Comparison of ENCODE assay signal across 9 mouse cellular contexts in the genomic region with DNA sequence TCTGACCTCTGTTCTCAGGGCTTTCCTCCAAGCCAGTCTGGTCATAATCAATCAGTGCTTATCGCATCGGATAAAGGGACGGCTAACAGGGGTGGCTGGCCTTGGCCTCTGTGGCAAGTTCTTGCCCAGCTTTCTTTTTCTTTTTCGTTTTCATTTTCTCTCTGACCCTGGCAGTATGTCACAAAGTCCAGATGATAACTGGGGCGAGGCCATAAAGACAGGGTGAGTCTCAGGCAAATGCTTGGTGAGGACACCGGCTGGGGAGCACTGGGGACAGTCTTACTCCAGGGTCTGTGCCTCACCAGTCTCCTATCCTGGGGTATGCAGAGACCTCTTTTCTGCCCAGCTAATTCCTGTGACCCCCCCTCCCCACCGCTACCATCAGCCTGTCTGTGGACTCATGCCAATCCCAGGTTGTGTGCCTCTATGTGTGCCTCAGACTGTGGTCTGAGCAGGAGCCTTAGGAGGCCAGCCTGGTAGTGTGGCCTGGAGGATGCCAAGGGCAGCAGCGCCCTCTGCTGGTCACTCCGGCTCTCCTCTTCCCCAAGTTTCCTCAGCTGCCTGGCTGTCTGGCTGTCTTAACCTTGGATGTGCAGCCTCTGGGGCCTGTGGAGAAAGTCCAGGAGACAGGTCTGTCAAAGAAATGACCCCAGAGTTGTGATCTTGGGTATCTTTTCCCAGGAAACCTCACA. TPM values are rescaled to one million over a fixed set of nuclear protein-coding genes. Genes with fewer than 3 reads are reported as not detected.
DNase-seq lines count a peak whose midpoint lies in the region; ATAC-seq and TF ChIP-seq lines count a peak whose summit lies in the region.
"Had no signal": no experiment of that assay in that cellular context is flagged by ENCODE, and none has a peak within 500 bp of the region (broad histone marks: within the 10 kb centered on the region; RNA-seq: fewer than 3 reads in every experiment).

No protein-coding gene starts in this region.

- H3K27me3 ChIP-seq in forebrain, embryonic 13.5 days, result peaks cover 8% of the 10 kb centered on the region
- H3K27me3 ChIP-seq in liver, postnatal 0 days (ENCODE audit: insufficient read depth, low read length), result no peaks in the 10 kb centered on the region
- H3K27me3 ChIP-seq in neural tube, embryonic 15.5 days (replicated peaks), result peaks cover 5% of the 10 kb centered on the region
- no peaks in the 10 kb centered on the region for H3K27me3 ChIP-seq in testis, adult 2 months (ENCODE audit: control insufficient read depth, insufficient read depth, low read length)

- WGBS in forebrain, embryonic 13.5 days, result 53% methylated on average over 9 of the region's 9 CpGs
- WGBS in liver, postnatal 0 days (ENCODE audit: insufficient replicate concordance), result 46% methylated on average over 9 of the region's 9 CpGs
- WGBS in neural tube, embryonic 15.5 days, result 53% methylated on average over 9 of the region's 9 CpGs

- peak; percentile 70; the same call in 1 of the 2 replicates for ATAC-seq in forebrain, embryonic 13.5 days
- peak; percentile 61 for ATAC-seq in liver, postnatal 0 days
- ATAC-seq in neural tube, embryonic 15.5 days (ENCODE audit: low FRiP score), result peak; percentile 76

- TF ChIP-seq POLR2A in testis, adult 2 months (IDR thresholded peaks at IDR 0.05; ENCODE audit: control insufficient read depth, low read depth, low read length), result no peak

- TF ChIP-seq EP300 in liver, postnatal 0 days (IDR thresholded peaks at IDR 0.05; ENCODE audit: low read depth), result no peak

- no peaks in the 10 kb centered on the region for H3K36me3 ChIP-seq in forebrain, embryonic 13.5 days (ENCODE audit: poor library complexity, severe bottlenecking)
- no peaks in the 10 kb centered on the region for H3K36me3 ChIP-seq in liver, postnatal 0 days (replicated peaks; ENCODE audit: insufficient read depth, low read length)
- H3K36me3 ChIP-seq in neural tube, embryonic 15.5 days, result no peaks in the 10 kb centered on the region
- H3K36me3 ChIP-seq in testis, adult 2 months (ENCODE audit: control insufficient read depth, insufficient read depth, low read length), result no peaks in the 10 kb centered on the region
- H3K36me3 ChIP-seq: embryonic facial prominence, embryonic 15.5 days had no signal

- DNase-seq in CD8-positive naive resting alpha-beta T cell, adult 2 months (ENCODE audit: low read depth in 2 of 2, low spot score in 2 of 2), result peak; percentile 51 to 64
- DNase-seq in c-Kit-positive CD71-positive TER-119-negative erythroid progenitor cells, embryonic 14.5 days (ENCODE audit: low read depth), result peak; percentile 31
- DNase-seq in heart, postnatal 14 days, result peak; percentile 89 to 92
- peak; percentile 92 to 93 for DNase-seq in kidney, postnatal 4 days
- peak; percentile 89 for DNase-seq in liver, postnatal 0 days

- H3K9ac ChIP-seq in forebrain, embryonic 13.5 days, result no peak overlapping the region
- no peak overlapping the region for H3K9ac ChIP-seq in liver, postnatal 0 days (replicated peaks)
- no peak overlapping the region for H3K9ac ChIP-seq in neural tube, embryonic 15.5 days (replicated peaks)
- H3K9ac ChIP-seq: embryonic facial prominence, embryonic 15.5 days had no signal

- 0 out of 2 replicates have a peak, but pooled peaks cover 6% of the 10 kb centered on the region for H3K4me1 ChIP-seq in forebrain, embryonic 13.5 days
- H3K4me1 ChIP-seq in liver, postnatal 0 days (ENCODE audit: insufficient read depth), result no peaks in the 10 kb centered on the region
- H3K4me1 ChIP-seq in neural tube, embryonic 15.5 days, result peaks cover 6% of the 10 kb centered on the region
- no peaks in the 10 kb centered on the region for H3K4me1 ChIP-seq in testis, adult 2 months (ENCODE audit: control insufficient read depth, insufficient read depth, low read length)
- H3K4me1 ChIP-seq: embryonic facial prominence, embryonic 15.5 days had no signal

- no peak overlapping the region for H3K4me3 ChIP-seq in forebrain, embryonic 13.5 days
- no peak overlapping the region for H3K4me3 ChIP-seq in liver, postnatal 0 days (ENCODE audit: low read depth, low read length)
- H3K4me3 ChIP-seq in neural tube, embryonic 15.5 days (replicated peaks), result no peak overlapping the region
- no peak overlapping the region for H3K4me3 ChIP-seq in testis, adult 2 months (ENCODE audit: control insufficient read depth, low read depth, low read length)
- H3K4me3 ChIP-seq: embryonic facial prominence, embryonic 15.5 days had no signal

- no peak overlapping the region for H3K27ac ChIP-seq in forebrain, embryonic 13.5 days
- H3K27ac ChIP-seq in liver, postnatal 0 days (ENCODE audit: low read depth), result no peak overlapping the region
- H3K27ac ChIP-seq in neural tube, embryonic 15.5 days (replicated peaks), result no peak overlapping the region
- no peak overlapping the region for H3K27ac ChIP-seq in testis, adult 2 months (ENCODE audit: control insufficient read depth, insufficient read depth, low read depth, low read length)
- H3K27ac ChIP-seq: embryonic facial prominence, embryonic 15.5 days had no signal

- intact Hi-C loops in heart, postnatal 14 days (cut with DNase I), result loop anchor here (1.0 kb wide), 2 partner anchors 62 to 118 kb away; no protein-coding TSS in a partner anchor

- TF ChIP-seq CTCF in liver, postnatal 0 days (IDR thresholded peaks at IDR 0.05; ENCODE audit: low read depth), result peak; percentile 97
- TF ChIP-seq CTCF in testis, adult 2 months (IDR thresholded peaks at IDR 0.05; ENCODE audit: control insufficient read depth, insufficient read depth, insufficient replicate concordance, low read depth, low read length), result peak; percentile 94

- no peaks in the 10 kb centered on the region for H3K9me3 ChIP-seq in forebrain, embryonic 13.5 days (replicated peaks)
- no peaks in the 10 kb centered on the region for H3K9me3 ChIP-seq in liver, postnatal 0 days (ENCODE audit: low read length)
- H3K9me3 ChIP-seq in neural tube, embryonic 15.5 days (replicated peaks), result no peaks in the 10 kb centered on the region
- H3K9me3 ChIP-seq: embryonic facial prominence, embryonic 15.5 days had no signal

- H3K4me2 ChIP-seq in forebrain, embryonic 13.5 days, result no peak overlapping the region
- H3K4me2 ChIP-seq in liver, postnatal 0 days (ENCODE audit: low read depth, low read length), result no peak overlapping the region
- no peak overlapping the region for H3K4me2 ChIP-seq in neural tube, embryonic 15.5 days
- H3K4me2 ChIP-seq: embryonic facial prominence, embryonic 15.5 days had no signal

RNA-seq across cellular contexts. Expression of gene Irf8, which starts 59.9 kb away (rescaled TPM):
- polyA plus RNA-seq in forebrain, embryonic 13.5 days (2015; fragmentation: Nextera tagmentation; extraction: Ambion mirVana), result 2.7 TPM in 2 replicates
- total RNA-seq in heart, postnatal 14 days (2021), result 1 to 10 TPM; 3.9 to 4.3 TPM
- 28.3 and 31.8 TPM in 2 replicates for polyA plus RNA-seq in liver, postnatal 0 days (2015; fragmentation: Nextera tagmentation; extraction: Ambion mirVana)
- polyA plus RNA-seq in neural tube, embryonic 15.5 days (2015; fragmentation: Nextera tagmentation; extraction: Ambion mirVana), result 4.9 and 18.4 TPM in 2 replicates
- polyA plus RNA-seq in testis, adult 2 months (2012; rRNA removed), result 2.9 and 3.4 TPM in 2 replicates

Comparison
In these comparisons a context has a peak if more than half of its experiments do, and no peak if none do; other contexts are left out.
1. DNase-seq: peak in every context shown above with its lines; median percentile 92 in kidney, postnatal 4 days; 90 in heart, postnatal 14 days; 89 in liver, postnatal 0 days; 58 in CD8-positive naive resting alpha-beta T cell, adult 2 months; 31 in c-Kit-positive CD71-positive TER-119-negative erythroid progenitor cells, embryonic 14.5 days.